Mouse (Mus musculus) layer of hippocampus, adult 11-12 months (tissue): ENCODE results near the gene Gca.

ENCODE experiments used
- DNase-seq: peaks from one replicate; pipeline ENCODE4 v3.0.0; 2022; ENCODE audit warnings: low spot score

Gca gene

GRCm38 (mm10) chr2:62664135-62664670 lies at the start of gene Gca:
Gene Gca (plus strand): TSS chr2:62664285.
- DNase-seq = peak; percentile 88

GRCm38 (mm10) chr2:62618934-62619341 lies 45.1 kb upstream of the Gca start:
- DNase-seq = no peak

DNA sequence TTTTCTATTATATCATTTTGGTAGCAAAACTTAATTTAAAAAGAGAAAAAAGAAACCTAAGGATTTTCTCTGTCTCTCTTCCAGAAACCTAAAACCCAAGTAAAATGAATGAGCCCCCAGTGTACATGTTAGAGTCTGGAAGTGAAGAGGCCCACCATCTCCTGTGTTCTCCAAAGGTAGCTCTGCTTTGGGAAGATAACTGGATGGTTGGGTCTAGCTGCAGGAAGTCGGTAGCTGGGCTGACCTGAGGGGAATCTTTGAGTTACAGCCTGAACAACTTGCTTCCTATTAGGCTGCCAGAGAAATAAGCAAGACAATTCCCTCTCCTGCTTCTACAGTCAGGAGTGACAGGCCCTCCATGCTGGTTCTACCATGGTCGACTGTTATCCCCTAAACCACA lies 44.4 kb upstream of the Gca start:
- no peak for DNase-seq

GRCm38 (mm10) chr2:62623024-62623441 lies 41.1 kb upstream of the Gca start:
- no peak for DNase-seq

DNA sequence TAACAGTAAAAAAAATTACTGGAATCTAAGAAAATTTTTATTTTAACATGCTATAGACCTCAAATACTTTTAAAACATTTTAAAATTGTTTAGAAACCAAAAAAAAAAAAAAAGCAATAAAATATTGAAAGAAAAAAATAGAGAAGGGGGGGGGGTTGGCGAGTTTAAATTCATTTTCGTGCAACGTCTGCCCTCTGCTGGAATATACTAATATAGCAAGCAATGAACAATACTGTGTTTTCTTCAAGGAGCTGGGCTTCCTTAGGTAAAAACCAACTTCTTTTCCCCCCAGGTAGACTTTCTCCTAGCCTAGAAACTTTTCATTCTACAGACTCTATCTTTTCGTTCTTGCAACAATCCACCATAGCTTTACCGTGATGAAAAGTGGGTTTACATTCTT lies 36.4 kb upstream of the Gca start:
- DNase-seq = no peak

DNA sequence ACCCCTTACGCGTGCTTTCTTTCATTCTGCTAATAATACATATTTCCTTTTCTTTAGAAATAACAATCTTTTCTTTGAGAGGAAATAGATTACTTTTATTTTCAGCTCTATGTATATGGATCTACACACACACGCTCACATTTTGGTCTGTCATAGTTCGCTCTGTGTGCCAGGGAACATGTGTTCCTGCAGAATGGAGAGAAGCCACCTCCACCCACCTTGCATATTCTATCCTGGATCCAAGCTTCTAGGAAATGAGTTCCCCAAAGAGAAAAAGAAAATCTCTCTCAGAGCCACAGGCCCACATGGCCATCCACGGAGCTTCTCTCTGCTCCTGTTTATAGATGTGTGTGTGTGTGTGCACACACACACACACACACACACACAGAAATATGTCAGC lies 35.7 kb upstream of the Gca start:
- peak; percentile 59 for DNase-seq

DNA sequence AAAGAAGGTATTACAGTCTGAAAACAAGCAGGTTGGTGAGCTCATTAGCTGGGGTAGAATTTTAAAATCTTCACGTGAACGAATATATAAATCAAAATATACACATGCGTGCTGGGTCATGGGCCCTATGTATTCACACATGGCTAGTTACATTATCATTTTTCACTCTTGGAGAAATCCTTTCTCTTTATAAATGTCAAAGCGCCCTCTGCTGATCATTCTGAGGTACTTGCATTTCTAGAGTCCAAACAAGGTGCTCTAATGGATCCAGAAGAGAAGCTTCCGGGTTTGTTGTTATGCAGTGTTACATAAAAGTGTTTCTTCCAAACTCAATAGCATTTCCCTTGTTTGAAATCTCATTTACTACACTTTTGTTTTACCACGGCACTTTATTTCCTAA lies 33.6 kb upstream of the Gca start:
- peak; percentile 39 for DNase-seq

DNA sequence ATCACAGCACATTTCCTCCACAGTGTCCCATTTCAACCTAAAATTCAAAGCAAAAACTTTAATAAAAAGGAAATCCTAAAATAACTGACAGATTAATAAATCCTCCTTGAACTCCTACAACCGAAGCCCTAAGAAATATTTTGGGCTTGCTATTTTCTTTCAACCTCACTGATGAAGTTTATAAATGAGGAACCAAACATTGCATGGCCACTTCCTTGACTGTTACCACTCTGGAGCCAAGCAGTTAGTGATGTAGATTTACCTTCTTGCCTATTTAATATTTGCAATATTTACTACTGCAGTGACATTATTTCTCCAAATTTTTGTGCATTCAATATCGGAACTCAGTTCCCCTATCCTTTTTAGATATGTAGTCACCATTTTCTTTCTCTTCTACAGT lies 24.2 kb upstream of the Gca start:
- DNase-seq = no peak

- DNase-seq = peak; percentile 48
Measured at GRCm38 (mm10) chr2:62643405-62644305, 20.4 kb upstream of the Gca start.

DNA sequence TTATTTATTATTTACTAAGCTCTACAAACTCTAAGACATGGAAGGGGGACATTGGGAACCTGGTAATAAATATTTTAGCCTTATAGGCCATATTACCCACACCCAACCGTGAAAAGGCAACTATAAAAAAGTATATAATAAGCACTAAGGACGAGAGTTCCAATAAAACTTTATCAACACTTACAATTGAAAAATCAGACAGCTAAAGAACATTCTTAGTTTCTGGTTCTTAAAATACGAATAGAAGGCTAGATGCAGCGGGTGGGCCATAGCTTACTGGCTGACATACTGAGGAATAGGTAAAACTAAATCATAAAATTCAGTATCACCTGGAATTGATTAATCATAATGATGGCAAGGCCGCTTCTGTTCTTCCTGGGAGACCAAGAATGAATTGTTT lies 19.2 kb upstream of the Gca start:
- no peak for DNase-seq

DNA sequence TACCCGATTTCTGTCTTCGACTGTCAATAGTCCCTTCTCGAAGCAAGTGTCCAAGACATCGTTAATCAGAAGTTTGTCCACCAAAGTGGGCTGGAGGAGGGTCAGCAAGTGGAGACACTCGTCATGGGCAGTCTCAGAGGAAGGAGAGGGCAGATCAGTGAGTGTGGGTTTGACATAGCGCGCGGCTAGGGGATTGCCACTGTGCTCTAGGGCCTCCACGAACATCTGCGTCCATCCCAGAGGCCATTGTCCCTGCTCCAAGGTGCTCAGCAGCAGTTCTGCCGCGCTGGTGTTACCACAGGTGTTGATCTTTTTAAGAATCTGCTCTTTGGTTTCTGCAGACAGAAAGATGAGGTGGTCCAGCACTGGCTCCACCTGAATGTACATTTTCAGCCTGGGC lies 18.6 kb upstream of the Gca start:
- no peak for DNase-seq

DNA sequence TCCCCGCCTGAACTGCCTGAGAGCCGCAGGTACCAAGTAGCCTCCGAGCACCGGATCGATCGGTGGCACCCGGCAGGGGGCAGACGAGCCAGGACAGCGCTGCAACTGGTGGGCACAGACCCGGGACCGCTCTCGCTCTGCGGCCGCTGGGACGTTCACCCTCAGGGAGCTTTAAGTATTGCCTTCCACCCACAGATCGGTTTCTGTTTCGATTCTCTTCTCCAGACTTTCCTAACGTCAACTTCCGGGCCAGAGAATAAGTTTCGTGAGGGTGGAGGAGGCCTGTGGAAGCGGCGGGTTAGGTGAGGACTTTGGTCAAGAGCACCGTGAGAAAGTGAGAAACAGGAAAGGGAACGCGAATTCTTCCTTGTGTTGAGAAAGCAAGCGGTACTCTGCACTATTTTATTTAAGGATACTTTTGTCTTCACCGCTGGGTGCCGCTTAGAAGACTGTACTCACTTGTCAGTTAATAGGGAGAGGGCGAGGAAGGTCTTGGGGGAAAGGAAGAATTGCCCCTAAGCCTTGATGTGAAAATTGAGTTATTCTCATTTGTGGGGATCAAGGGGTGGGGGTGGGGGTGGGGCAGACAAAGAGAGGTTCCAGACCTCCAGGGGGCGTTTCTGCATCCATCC lies 18.0 kb upstream of the Gca start, which contains the start of gene Ifih1:
Gene Ifih1 (minus strand): TSS at position 242 of the 632 bp plus-strand sequence.
- peak; percentile 33 for DNase-seq

GRCm38 (mm10) chr2:62646671-62647289 lies 17.3 kb upstream of the Gca start:
- DNase-seq = no peak

GRCm38 (mm10) chr2:62651890-62652289 lies 12.2 kb upstream of the Gca start:
- no peak for DNase-seq

GRCm38 (mm10) chr2:62652466-62652865 lies 11.6 kb upstream of the Gca start:
- DNase-seq = no peak

- DNase-seq = peak; percentile 85
Measured at GRCm38 (mm10) chr2:62654519-62655338, 9.4 kb upstream of the Gca start.

- no peak for DNase-seq
Measured at GRCm38 (mm10) chr2:62656072-62656471, 8.0 kb upstream of the Gca start.

DNA sequence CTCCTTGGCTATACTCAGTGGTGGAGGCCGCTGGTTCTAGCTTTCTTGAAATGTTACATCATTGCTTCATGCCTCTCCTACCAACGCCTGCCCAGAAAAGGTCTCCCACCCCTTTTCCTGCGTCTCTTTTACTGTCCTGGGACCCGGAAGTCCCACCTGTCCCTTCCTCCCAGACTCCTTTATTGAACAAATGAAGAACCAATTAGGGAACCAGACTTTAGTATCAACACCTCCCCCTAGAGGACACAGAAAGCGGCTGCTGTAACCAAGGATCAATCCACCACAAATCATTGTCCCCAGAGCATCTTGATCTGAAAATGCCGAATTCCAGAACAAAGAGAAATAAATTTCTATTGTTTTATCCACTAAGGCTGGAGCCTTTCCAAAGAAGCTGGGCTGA lies 3.5 kb upstream of the Gca start:
- DNase-seq = no peak

- peak; percentile 43 for DNase-seq
Measured at GRCm38 (mm10) chr2:62662560-62662959, 1.5 kb upstream of the Gca start.

DNA sequence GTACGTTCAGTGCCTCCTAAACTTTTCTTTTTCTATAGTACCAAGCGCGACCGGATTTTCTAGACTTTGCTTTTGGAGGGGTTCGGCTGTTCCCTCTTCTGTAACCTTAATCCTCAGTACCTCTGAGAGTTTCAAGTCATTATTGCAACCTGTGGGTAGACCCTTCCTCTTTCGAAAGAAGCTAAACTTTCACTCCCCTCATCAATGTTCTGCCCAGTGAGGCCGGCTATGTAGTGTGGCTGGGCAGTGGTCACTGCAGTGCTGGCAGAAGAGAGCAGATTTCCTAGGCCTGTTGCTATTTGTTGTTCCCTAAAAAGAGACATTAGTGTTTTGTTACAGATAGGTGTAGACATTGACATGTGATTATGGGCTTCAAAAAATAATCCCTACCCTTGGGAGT lies 754 bp downstream of the Gca start:
- no peak for DNase-seq

GRCm38 (mm10) chr2:62665536-62665935 lies 1.5 kb downstream of the Gca start:
- DNase-seq = no peak

DNA sequence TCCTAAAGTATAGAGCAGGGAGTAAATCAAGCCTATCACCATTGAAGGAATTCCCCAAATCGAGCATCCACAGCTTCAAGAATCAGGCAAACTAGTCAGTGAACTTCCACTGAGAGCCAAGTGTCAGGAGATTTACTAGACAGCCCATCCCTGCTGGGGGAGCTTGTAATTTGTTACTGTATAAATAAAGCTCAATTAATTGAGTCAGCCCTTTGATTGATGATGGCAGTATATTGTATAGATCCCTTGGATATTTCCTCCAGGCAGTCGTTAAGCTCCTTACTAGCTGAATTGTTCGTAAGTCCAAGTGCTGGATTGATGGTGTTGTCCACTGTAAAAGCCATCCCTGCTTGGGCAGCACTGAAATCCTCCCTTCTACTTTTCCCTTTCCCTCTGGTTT lies 5.8 kb downstream of the Gca start:
- DNase-seq = no peak
